Mouse (Mus musculus): ENCODE data around the gene Miip.

DNA sequence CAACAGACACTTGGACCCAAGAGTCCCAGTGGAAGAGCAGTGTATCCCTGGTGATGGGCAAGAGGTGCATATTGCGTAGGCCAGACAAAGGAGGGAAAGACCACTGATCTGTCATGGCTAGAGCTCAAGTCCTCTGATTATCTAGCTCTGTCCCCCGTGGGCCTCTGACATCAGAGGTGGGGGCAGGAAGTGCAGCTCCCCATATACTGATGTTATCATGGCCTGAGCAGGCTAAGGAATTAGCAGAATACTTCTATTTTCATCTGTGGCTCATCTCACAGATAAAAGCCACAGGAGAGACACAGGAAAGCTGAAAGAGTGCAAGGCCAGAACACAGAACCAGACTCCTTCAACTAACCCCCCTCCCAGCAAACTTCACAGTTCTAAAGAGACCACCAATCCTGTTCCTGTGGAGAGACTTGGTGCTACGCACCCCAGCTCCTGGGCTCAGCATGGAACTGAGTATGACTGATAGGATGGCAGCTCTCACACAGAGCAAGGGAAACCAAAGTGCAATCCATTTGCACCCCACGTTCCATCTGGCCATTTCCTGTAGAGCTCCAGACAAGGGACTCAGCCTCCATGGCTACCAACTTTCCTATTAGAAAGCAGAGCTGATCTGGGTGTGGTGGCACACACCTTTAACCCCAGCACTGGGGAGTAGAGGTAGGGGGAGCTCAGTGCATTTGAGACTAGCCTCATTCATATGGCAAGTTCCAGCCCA, 7.4 kb upstream of the Miip start:
- TF ChIP-seq CTCF (IDR thresholded peaks at IDR 0.05; ENCODE audit: borderline replicate concordance, extremely low read depth, insufficient read depth, insufficient read length) (no peak), POLR2A (IDR thresholded peaks at IDR 0.05; ENCODE audit: borderline replicate concordance, extremely low read depth, insufficient read depth, insufficient read length, poor library complexity, severe bottlenecking) (no peak)

Data from brain, embryonic 14.5 days (tissue).